Mouse (Mus musculus): ENCODE results near the gene Sec16b.

- TF ChIP-seq POLR2A (IDR thresholded peaks at IDR 0.05; ENCODE audit: borderline replicate concordance, extremely low read depth, low read depth, low read length) (no peak), CTCF (IDR thresholded peaks at IDR 0.05; ENCODE audit: insufficient read depth, low read length) (no peak)
Observed at GRCm38 (mm10) chr1:157567819-157568218, 61.3 kb downstream of the Sec16b start.
